Mouse (Mus musculus): ENCODE measurements around the gene Pfdn5. TPM values are rescaled to one million over a fixed set of nuclear protein-coding genes. Genes with fewer than 3 reads are reported as not detected.

Gene Pfdn5
- total RNA-seq, 2 experiments from 2014 or later, result 443 to 452 TPM

DNA sequence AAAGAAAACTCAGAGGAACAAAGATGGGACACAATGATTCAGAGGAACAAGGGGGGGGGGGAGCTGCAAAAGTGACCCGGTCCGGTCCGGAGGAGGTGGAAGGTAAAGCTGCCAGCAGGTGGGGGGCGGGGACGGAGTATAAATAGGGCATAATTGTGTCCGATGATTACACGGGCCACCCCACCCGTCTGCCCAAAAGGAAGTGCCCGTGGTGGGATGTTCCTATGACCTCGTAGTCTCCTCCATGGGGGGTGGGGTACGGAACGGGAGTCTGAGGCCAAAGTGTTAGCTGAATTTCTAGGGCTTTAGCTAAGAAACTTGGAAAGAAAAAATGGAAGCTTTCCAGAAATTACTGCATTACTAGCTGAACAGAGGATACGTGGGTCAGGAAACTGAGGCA lies 44.1 kb downstream of the Pfdn5 start:
- no peak for DNase-seq (ENCODE audit: low spot score in 2 of 2)

GRCm38 (mm10) chr15:102370727-102371126 lies 44.8 kb downstream of the Pfdn5 start:
- no peak for DNase-seq (ENCODE audit: low spot score in 2 of 2)

DNA sequence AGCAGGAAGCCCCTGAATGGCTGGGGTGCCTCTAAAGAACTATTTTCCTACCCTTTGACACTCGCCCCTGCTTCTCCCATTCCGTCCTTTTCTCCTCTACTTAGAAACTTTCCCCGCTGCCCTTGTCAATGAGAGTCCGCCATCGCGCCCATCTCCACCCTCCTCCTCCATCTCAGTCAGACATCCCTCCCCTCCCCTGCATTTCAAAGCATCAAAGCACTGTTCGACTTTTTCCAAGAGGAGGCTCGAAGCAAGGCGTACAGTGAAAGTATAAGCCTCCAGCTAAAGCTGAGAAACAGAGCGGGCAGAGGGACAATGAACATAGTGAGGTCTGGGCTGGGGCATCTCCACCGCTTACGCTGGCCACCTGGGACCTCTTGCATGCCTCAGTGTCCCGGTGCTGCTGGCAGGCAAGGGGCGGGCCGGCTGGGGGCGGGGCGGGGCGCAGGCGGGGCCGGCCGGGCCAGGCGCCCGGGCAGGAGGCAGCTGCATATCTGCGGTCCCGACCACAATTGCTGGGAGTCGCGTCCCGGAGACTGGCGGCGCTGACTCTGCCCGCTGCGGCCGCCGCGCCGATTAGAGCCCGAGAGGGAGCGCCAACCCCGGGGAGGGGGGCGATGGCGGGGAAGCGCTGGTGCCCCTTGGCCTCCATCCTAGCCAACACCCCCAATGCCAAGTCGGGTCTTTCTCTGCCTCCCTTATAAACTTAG lies 50.7 kb downstream of the Pfdn5 start:
- peak; percentile 22 to 30 for DNase-seq (ENCODE audit: low spot score in 2 of 2)

DNA sequence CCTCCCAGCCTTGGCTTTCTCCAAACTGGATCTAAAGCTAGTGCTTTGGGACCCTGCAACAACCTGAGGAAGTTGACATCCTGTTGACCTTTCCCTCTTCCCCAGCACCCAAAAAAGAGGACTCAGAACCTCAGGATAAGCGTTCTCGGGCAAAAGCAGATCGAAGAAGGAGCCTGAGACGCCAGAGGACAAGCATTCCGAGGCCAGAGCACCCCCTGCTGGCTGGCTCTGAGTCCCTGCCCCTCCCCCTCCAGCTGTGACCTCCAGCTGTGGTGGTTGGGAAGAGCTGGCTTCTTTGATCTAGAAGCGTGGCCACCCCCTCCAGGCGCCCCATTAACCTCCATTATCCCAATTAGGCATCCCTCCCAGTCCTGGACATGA lies 51.2 kb downstream of the Pfdn5 start:
- DNase-seq (ENCODE audit: low spot score in 2 of 2), result peak; percentile 70 to 75

- DNase-seq (ENCODE audit: low spot score in 2 of 2), result peak in 1 of 2 experiments; percentile 43
Observed at GRCm38 (mm10) chr15:102377810-102378262, 51.9 kb downstream of the Pfdn5 start.

Other genes starting within 250 kb of the Pfdn5 start
- gene Tns2, start 225.7 kb upstream of the Pfdn5 start, total RNA-seq (2021), result 10 to 100 TPM; 60.9 to 63.6 TPM
- 10 to 100 TPM; 32.5 to 35.9 TPM for gene Spryd3, start 189.9 kb upstream of the Pfdn5 start, total RNA-seq (2021)
- 10 to 100 TPM; 33.9 to 34.4 TPM for gene Igfbp6, start 181.8 kb upstream of the Pfdn5 start, total RNA-seq (2021)
- gene Soat2, start 175.6 kb upstream of the Pfdn5 start, total RNA-seq (2021), result 1 to 10 TPM in 1 of 2 experiments, under 1 TPM in 1; 0.78 to 3.8 TPM
- 100 to 1,000 TPM; 131 to 134 TPM for gene Zfp740, start 122.9 kb upstream of the Pfdn5 start, total RNA-seq (2021)
- gene Csad, start 121.4 kb upstream of the Pfdn5 start, total RNA-seq (2021), result 100 to 1,000 TPM in 1 of 2 experiments, 10 to 100 TPM in 1; 90.0 to 106 TPM
- gene Itgb7, start 94.2 kb upstream of the Pfdn5 start, total RNA-seq (2021), result 1 to 10 TPM; 1.1 to 3.6 TPM
- 10 to 100 TPM; 24.8 to 28.6 TPM for gene Rarg, start 68.6 kb upstream of the Pfdn5 start, total RNA-seq (2021)
- under 1 TPM; 0.17 to 0.31 TPM for gene Gm9918, start 55.6 kb upstream of the Pfdn5 start, total RNA-seq (2021)
- 10 to 100 TPM; 34.4 to 36.7 TPM for gene Mfsd5, start 46.7 kb upstream of the Pfdn5 start, total RNA-seq (2021)
- 10 to 100 TPM; 16.5 to 24.5 TPM for gene Espl1, start 29.9 kb upstream of the Pfdn5 start, total RNA-seq (2021)
- gene Myg1, start 5.6 kb downstream of the Pfdn5 start, total RNA-seq (2021), result 10 to 100 TPM; 86.3 to 96.7 TPM
- 10 to 100 TPM; 32.3 to 39.0 TPM for gene Aaas, start 24.7 kb downstream of the Pfdn5 start, total RNA-seq (2021)
- gene Sp7, start 41.1 kb downstream of the Pfdn5 start, total RNA-seq (2021), result under 1 TPM; 0.31 to 0.48 TPM
- gene Sp1, start 80.0 kb downstream of the Pfdn5 start, total RNA-seq (2021), result 100 to 1,000 TPM; 101 to 110 TPM
- 1 to 10 TPM; 2.8 to 3.1 TPM for gene Amhr2, start 119.3 kb downstream of the Pfdn5 start, total RNA-seq (2021)
- 10 to 100 TPM; 63.2 to 81.5 TPM for gene Prr13, start 132.9 kb downstream of the Pfdn5 start, total RNA-seq (2021)
- 100 to 1,000 TPM; 925 to 956 TPM for gene Pcbp2, start 144.4 kb downstream of the Pfdn5 start, total RNA-seq (2021)
- gene Gm10337, start 177.6 kb downstream of the Pfdn5 start, total RNA-seq (2021), result 1 to 10 TPM in 1 of 2 experiments, not detected in 1; 4.3 TPM
- gene Map3k12, start 190.9 kb downstream of the Pfdn5 start, total RNA-seq (2021), result 10 to 100 TPM; 13.2 to 13.4 TPM
- gene Tarbp2, start 192.1 kb downstream of the Pfdn5 start, total RNA-seq (2021), result 10 to 100 TPM; 52.8 to 53.2 TPM
- 1 to 10 TPM; 5.9 to 8.6 TPM for gene Npff, start 198.8 kb downstream of the Pfdn5 start, total RNA-seq (2021)

Data from adrenal gland, postnatal 4 days (tissue).